Mouse (Mus musculus): ENCODE data around the gene Tbc1d25. TPM values are rescaled to one million over a fixed set of nuclear protein-coding genes. Genes with fewer than 3 reads are reported as not detected.

The Tbc1d25 gene
- polyA plus RNA-seq (2015; fragmentation: Nextera tagmentation; extraction: Ambion mirVana) = 12.7 and 13.7 TPM in 2 replicates

DNA sequence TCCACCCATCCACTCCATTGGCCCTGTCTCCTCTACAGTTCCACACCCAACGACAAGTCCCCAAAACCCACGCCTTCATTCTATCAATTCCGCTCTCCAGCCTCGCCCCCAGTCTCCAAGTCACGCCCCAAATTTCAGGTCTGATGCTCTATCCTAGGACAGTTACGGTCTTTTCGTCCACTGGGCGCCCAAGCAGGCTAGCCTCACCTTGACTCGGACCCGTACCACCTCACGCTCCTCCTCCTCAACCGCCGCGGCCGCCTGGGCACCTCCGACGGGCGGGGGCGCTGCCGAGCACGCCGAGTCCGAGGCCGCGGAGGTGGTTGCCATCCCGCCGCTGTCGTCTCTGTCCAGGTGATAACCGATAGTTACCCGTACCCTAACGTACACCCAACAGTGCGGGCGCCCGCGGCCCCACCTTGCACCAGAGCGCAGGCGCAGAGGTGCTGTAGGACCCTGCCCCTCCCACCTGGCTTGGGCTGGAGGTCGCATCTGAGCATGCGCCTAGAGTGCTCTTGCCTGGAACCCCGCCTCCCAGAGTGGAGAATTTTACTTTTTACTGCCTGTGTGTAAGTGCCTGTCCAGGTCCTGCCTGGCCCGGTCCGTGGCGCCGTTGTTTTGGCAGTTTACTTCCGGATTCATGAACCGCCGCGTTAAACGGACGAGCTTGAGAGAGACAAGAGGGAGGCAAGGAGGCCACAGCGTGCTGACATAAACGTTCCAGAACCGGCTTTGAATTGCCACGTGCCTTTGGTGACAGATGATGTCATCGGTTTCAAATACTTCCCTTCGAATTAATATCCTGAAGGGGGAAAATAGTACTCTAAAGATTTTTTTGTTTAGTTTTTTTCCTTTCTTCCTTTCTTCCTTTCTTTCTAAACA is at the start of gene Tbc1d25:
Gene Tbc1d25, minus strand, starts transcription at position 678 of the 882 bp plus-strand sequence.
- H3K4me2 ChIP-seq = peak within 1 kb of the TSS; percentile 57
- no peaks in the 10 kb centered on the region for H3K36me3 ChIP-seq
- peak within 1 kb of the TSS; percentile 70 for H3K9ac ChIP-seq
- no peaks in the 10 kb centered on the region for H3K27me3 ChIP-seq
- H3K27ac ChIP-seq = no peak within 1 kb of the TSS
- 16% methylated on average over 56 of the region's 56 CpGs for WGBS
- ATAC-seq (ENCODE audit: insufficient number of reproducible peaks, insufficient read depth, low FRiP score, low TSS enrichment, low read depth) = peak; percentile 96
- H3K9me3 ChIP-seq = no peaks in the 10 kb centered on the region
- H3K4me1 ChIP-seq = no peaks in the 10 kb centered on the region
- peak within 1 kb of the TSS; percentile 62 for H3K4me3 ChIP-seq

DNA sequence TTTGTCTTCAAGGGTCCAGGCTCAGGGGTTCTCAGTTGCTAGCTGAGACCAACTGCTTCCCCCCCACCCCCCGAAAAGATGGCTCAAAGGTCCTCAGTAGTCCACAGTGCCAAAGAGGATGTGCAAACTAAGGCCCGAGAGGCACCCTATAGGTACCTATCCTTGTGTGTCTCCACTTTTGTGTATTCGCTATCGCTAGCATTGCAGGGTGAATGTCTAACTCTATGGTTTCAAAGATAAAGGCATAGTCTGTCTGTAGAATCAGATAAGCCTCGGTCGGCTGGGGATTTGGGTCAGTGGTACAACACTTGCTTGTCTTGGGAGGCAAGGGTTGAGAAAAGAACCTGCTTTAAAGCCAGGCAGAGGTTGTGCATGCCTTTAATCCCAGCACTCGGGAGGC is 47.5 kb upstream of the Tbc1d25 start:
- Histone ChIP-seq H3K4me3 (no peak overlapping the region), H3K9ac (no peak overlapping the region), H3K9me3 (no peaks in the 10 kb centered on the region), H3K27ac (no peak overlapping the region), H3K4me2 (no peak overlapping the region), H3K27me3 (no peaks in the 10 kb centered on the region), H3K4me1 (no peaks in the 10 kb centered on the region), H3K36me3 (no peaks in the 10 kb centered on the region)
- 86% methylated on average over 7 of the region's 7 CpGs for WGBS
- no peak for ATAC-seq (ENCODE audit: insufficient number of reproducible peaks, insufficient read depth, low FRiP score, low TSS enrichment, low read depth)

DNA sequence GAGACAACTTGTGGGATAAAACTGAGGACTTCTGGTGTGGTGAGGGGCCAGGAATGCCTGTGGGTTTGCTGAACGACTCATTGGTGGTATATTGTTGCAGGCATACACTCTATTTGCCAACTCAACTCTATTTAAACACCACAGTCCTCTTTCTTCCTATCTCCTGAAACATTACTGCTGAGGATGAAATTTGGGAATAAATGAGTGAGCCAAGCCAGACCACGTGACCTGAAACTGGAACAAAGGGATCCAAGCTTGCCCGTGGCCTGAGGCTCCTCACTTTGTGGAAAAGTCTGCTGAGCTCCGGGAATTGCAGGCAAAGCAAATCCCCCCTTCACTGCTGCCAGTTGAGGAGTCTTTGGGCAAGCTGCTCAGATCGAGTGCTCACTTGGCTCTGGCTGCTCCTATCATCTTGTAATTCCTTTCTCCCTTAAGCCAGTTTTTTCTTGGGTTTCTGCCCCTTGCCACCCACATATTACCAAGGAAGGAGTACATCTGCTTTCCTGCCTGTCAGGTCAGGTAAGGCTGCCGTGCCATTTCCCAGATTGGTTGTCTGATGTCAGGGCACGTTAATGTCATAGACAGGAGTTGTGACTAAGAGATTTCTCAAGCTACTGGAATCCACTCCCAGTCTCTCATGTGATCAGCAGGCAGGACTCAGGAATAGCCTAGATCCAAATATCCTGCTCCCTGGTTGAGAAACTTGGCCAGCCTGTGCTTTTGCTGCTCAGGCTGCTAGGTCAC is 46.9 kb upstream of the Tbc1d25 start:
- Histone ChIP-seq H3K27me3 (no peaks in the 10 kb centered on the region), H3K9me3 (no peaks in the 10 kb centered on the region), H3K4me2 (no peak overlapping the region), H3K9ac (no peak overlapping the region), H3K27ac (peak overlapping the region; percentile 60; the same call in 1 of the 2 replicates), H3K4me1 (no peaks in the 10 kb centered on the region), H3K4me3 (no peak overlapping the region), H3K36me3 (no peaks in the 10 kb centered on the region)
- 39% methylated on average over 7 of the region's 7 CpGs for WGBS
- ATAC-seq (ENCODE audit: insufficient number of reproducible peaks, insufficient read depth, low FRiP score, low TSS enrichment, low read depth) = no peak

DNA sequence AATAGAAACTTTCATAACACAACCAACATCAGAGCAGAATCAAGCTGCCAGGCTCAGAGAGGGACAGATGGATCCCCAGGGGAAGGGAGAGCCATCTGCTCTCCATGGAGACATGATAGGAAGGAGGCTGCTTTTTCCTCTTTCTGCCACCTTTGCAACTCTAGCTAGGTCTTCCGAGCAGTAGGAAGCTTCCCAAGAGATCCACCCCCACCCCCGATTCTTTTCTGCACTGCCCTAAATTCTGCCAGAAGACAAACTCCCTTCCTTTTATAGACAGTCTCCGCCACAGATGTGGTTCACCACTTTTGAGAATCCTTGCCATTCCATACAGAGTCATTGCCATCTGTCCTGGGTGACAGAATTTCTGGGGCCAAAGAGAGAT is 46.3 kb upstream of the Tbc1d25 start:
- no peaks in the 10 kb centered on the region for H3K27me3 ChIP-seq
- no peak for ATAC-seq (ENCODE audit: insufficient number of reproducible peaks, insufficient read depth, low FRiP score, low TSS enrichment, low read depth)
- H3K4me3 ChIP-seq = no peak overlapping the region
- H3K4me2 ChIP-seq = no peak overlapping the region
- no peaks in the 10 kb centered on the region for H3K9me3 ChIP-seq
- no peak overlapping the region for H3K27ac ChIP-seq
- no peaks in the 10 kb centered on the region for H3K36me3 ChIP-seq
- no peaks in the 10 kb centered on the region for H3K4me1 ChIP-seq
- 71% methylated on average over 3 of the region's 3 CpGs for WGBS
- no peak overlapping the region for H3K9ac ChIP-seq

DNA sequence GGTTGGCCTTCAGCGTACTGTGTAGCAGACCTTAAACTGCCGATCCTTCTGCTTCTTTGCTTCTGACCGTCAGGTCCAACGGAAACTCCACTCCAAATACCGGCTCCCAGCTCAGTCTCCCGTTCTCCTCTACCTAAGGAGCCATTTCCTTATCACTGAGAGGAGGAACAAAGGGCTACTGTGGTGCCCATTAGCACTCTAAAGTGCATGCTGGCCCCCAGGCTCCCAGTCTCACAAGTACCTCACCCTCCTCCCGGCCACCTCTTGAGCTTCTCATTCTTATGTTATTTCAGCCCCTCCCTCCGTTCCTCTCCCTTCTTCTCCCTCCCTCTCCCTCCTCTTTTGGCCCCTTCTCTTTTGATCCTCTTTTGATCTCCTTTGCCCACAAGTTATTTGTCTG is 43.7 kb upstream of the Tbc1d25 start:
- H3K9me3 ChIP-seq = no peaks in the 10 kb centered on the region
- H3K36me3 ChIP-seq = no peaks in the 10 kb centered on the region
- H3K27me3 ChIP-seq = no peaks in the 10 kb centered on the region
- ATAC-seq (ENCODE audit: insufficient number of reproducible peaks, insufficient read depth, low FRiP score, low TSS enrichment, low read depth) = no peak
- H3K4me1 ChIP-seq = no peaks in the 10 kb centered on the region
- H3K27ac ChIP-seq = no peak overlapping the region
- no peak overlapping the region for H3K4me3 ChIP-seq
- WGBS = 39% methylated on average over 8 of the region's 8 CpGs
- H3K9ac ChIP-seq = no peak overlapping the region
- no peak overlapping the region for H3K4me2 ChIP-seq

DNA sequence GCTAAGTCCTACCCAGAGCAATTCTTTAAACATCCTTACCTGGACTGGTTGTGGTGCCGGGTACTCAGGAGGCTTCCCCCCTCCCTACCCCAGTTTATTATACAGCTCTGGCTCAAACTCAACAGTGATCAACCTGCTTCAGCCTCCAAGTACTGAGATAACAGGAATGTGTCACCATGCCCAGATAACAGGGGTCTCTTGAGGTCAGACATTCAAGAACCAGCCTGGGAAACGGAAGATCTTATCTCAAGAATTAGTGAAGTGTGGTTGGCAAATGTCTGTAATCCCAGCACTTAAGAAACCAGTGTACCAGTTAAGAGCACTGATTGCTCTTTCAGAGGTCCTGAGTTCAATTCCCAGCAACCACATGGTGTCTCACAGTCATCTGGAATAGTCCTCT is 42.1 kb upstream of the Tbc1d25 start:
- H3K9ac ChIP-seq = no peak overlapping the region
- H3K27ac ChIP-seq = no peak overlapping the region
- no peaks in the 10 kb centered on the region for H3K9me3 ChIP-seq
- H3K4me2 ChIP-seq = no peak overlapping the region
- H3K4me1 ChIP-seq = no peaks in the 10 kb centered on the region
- WGBS = 56% methylated on average over 2 of the region's 2 CpGs
- H3K36me3 ChIP-seq = no peaks in the 10 kb centered on the region
- H3K4me3 ChIP-seq = no peak overlapping the region
- no peaks in the 10 kb centered on the region for H3K27me3 ChIP-seq
- ATAC-seq (ENCODE audit: insufficient number of reproducible peaks, insufficient read depth, low FRiP score, low TSS enrichment, low read depth) = no peak

DNA sequence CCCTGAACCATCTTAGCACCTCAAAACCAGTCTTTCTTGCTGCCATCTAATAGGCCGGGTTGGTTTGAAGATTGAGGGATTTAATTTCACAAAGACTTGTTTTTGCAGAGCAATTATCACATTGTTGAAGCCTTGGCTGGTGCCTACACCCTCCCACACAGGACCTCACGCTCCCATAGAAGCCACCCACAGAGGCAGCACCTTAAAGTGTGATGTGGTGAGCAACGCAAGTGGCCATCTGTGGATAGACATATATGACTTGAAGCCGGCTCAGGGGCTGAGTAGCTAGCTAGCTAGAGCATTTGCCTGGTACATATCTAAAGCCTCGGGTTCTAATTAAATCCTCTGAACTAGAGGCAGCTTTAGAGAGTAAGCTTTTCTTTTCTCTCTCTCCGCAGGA is 41.4 kb upstream of the Tbc1d25 start:
- Histone ChIP-seq H3K27me3 (no peaks in the 10 kb centered on the region), H3K4me3 (no peak overlapping the region), H3K4me1 (no peaks in the 10 kb centered on the region), H3K9me3 (no peaks in the 10 kb centered on the region), H3K9ac (no peak overlapping the region), H3K4me2 (no peak overlapping the region), H3K27ac (no peak overlapping the region), H3K36me3 (no peaks in the 10 kb centered on the region)
- 28% methylated on average over 6 of the region's 6 CpGs for WGBS
- ATAC-seq (ENCODE audit: insufficient number of reproducible peaks, insufficient read depth, low FRiP score, low TSS enrichment, low read depth) = no peak

DNA sequence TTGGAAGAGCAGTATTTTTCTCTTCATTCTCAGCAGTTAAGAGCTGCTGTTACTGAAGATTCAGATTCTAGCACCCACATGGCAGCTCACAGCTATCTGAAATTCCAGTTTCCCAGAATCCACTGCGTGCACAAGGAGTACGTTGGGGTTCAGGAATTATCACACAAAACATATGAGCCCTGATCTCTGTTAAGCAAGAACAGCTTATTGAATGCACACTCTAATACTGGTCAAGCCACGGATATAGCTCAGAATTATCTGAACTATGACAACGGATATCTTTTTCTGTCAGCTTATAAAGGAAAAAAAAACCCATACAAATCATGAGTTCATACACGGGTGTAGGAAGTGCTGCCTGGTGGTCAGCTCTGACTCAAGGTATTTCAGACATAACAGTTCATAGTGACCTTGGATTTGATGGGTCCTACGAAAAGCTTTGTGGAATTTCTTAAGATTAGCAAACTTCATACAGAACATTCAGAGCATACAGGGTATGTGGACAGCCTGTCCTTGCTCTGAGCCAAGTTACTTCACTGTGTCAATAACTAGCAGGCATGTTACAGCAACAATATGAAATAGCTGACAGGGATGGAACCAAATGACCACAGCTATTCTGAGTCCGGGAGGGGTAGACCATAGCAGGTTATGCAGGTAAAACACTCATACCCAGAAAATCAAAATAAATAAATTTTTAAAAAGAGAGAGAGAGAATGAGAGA is 35.7 kb upstream of the Tbc1d25 start:
- 75% methylated on average over 7 of the region's 7 CpGs for WGBS

DNA sequence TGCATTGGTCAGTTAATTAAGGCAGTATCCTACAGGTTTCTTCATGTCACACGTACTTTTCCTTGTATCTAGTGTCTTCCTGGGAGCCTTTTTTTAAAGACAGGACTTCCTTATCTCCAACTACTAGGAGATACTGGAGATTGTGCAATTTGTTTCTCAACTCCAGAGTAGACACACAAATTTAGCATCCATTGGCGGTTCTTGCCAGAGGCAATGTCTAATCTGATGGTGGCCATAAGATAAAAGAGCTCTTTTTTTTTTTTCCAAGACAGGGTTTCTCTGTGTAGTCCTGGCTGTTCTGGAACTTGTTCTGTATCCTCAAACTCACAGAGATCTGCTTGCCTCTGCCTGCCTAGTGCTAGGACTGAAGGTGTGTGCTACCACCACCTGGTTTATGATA is 33.7 kb upstream of the Tbc1d25 start:
- WGBS = 56% methylated on average over 2 of the region's 2 CpGs
- Histone ChIP-seq H3K27me3 (no peaks in the 10 kb centered on the region), H3K4me1 (peaks cover 4% of the 10 kb centered on the region; the same call in 1 of the 2 replicates), H3K36me3 (no peaks in the 10 kb centered on the region), H3K9ac (no peak overlapping the region), H3K4me2 (no peak overlapping the region), H3K9me3 (no peaks in the 10 kb centered on the region), H3K27ac (no peak overlapping the region), H3K4me3 (no peak overlapping the region)
- no peak for ATAC-seq (ENCODE audit: insufficient number of reproducible peaks, insufficient read depth, low FRiP score, low TSS enrichment, low read depth)

More for the DNA sequence above, 35.7 kb upstream of the Tbc1d25 start:
- no peaks in the 10 kb centered on the region for H3K4me1 ChIP-seq
- no peak for ATAC-seq (ENCODE audit: insufficient number of reproducible peaks, insufficient read depth, low FRiP score, low TSS enrichment, low read depth)
- H3K27ac ChIP-seq = no peak overlapping the region
- H3K36me3 ChIP-seq = no peaks in the 10 kb centered on the region
- H3K9ac ChIP-seq = no peak overlapping the region
- H3K9me3 ChIP-seq = no peaks in the 10 kb centered on the region
- H3K27me3 ChIP-seq = no peaks in the 10 kb centered on the region
- no peak overlapping the region for H3K4me3 ChIP-seq
- H3K4me2 ChIP-seq = no peak overlapping the region

DNA sequence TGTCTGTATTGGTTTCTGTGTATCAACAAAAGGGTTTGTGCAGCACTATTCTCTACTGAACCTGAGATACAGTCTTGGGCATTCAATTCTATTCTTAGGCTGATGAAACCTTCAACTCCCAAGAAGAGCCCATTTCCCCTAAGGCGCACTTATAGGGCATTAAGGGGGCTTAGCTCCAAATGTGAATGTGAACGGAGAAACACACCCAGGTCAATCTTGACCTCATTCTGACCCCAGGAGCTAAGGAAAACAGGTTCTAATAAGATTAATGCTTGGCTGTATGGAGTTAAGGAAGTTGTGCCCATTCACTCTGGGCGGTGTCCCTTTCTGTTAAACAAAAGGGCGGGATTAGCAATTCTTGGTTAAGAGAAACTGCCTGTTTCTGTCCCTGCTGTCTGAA is 31.2 kb upstream of the Tbc1d25 start:
- Histone ChIP-seq H3K27ac (no peak overlapping the region), H3K27me3 (no peaks in the 10 kb centered on the region), H3K9ac (no peak overlapping the region), H3K4me3 (no peak overlapping the region), H3K9me3 (no peaks in the 10 kb centered on the region), H3K4me2 (peak overlapping the region; percentile 60; the same call in 1 of the 2 replicates), H3K36me3 (no peaks in the 10 kb centered on the region), H3K4me1 (peaks cover 4% of the 10 kb centered on the region; the same call in 1 of the 2 replicates)
- WGBS = 30% methylated on average over 4 of the region's 4 CpGs
- ATAC-seq (ENCODE audit: insufficient number of reproducible peaks, insufficient read depth, low FRiP score, low TSS enrichment, low read depth) = no peak

DNA sequence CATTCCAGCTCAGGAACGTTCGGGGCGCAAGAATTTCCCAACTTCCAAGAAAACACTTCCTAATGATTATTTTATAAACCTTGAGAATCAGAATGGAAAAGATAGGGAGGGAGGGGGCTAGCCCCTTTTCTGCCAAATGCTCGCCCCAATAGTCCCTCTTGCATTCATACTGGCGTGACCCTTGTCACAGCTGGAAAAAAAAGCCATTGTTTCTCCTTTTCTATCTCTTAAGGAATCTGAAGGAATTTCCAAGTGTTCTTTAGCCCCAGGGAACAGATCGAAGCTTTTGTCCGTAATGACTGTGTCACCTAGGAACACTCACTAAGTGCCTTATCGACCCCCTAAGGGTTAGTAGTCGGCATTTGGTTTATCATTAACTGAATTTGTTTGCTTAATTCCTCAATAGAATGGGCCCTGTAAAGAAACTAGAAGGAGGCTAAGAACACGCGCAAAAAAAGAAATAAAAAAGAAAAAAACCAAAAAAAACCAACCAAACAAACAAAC is 30.8 kb upstream of the Tbc1d25 start:
- H3K9ac ChIP-seq = 0 out of 2 replicates have a peak overlapping the region, but pooled peaks have one; percentile 36
- WGBS = 18% methylated on average over 11 of the region's 11 CpGs

More for the DNA sequence above, 30.8 kb upstream of the Tbc1d25 start:
- peak overlapping the region; percentile 54 for H3K4me3 ChIP-seq
- no peaks in the 10 kb centered on the region for H3K9me3 ChIP-seq
- peaks cover 4% of the 10 kb centered on the region; the same call in 1 of the 2 replicates for H3K4me1 ChIP-seq
- H3K4me2 ChIP-seq = peak overlapping the region; percentile 60
- H3K27me3 ChIP-seq = no peaks in the 10 kb centered on the region
- no peak for ATAC-seq (ENCODE audit: insufficient number of reproducible peaks, insufficient read depth, low FRiP score, low TSS enrichment, low read depth)
- H3K36me3 ChIP-seq = no peaks in the 10 kb centered on the region
- no peak overlapping the region for H3K27ac ChIP-seq
